Mouse (Mus musculus): ENCODE measurements around the gene Flvcr1.

The Flvcr1 gene

GRCm38 (mm10) chr1:191026021-191026713 lies at the start of gene Flvcr1:
Gene Flvcr1, minus strand, starts transcription at chr1:191026158.
- DNase-seq (ENCODE audit: low spot score in 2 of 2): peak; percentile 94 to 98

- DNase-seq (ENCODE audit: low spot score in 2 of 2): peak in 1 of 2 experiments; percentile 35
Measured at GRCm38 (mm10) chr1:191075199-191075883, 49.4 kb upstream of the Flvcr1 start.

- DNase-seq (ENCODE audit: low spot score in 2 of 2): no peak
Measured at GRCm38 (mm10) chr1:191073486-191073885, 47.5 kb upstream of the Flvcr1 start.

- DNase-seq (ENCODE audit: low spot score in 2 of 2): no peak
Measured at GRCm38 (mm10) chr1:191073001-191073400, 47.0 kb upstream of the Flvcr1 start.

- no peak for DNase-seq (ENCODE audit: low spot score in 2 of 2)
Measured at GRCm38 (mm10) chr1:191072329-191072913, 46.5 kb upstream of the Flvcr1 start.

- no peak for DNase-seq (ENCODE audit: low spot score in 2 of 2)
Measured at GRCm38 (mm10) chr1:191071613-191072012, 45.7 kb upstream of the Flvcr1 start.

GRCm38 (mm10) chr1:191070259-191070658 lies 44.3 kb upstream of the Flvcr1 start:
- no peak for DNase-seq (ENCODE audit: low spot score in 2 of 2)

GRCm38 (mm10) chr1:191068377-191068776 lies 42.4 kb upstream of the Flvcr1 start:
- DNase-seq (ENCODE audit: low spot score in 2 of 2): no peak

- DNase-seq (ENCODE audit: low spot score in 2 of 2): no peak
Measured at GRCm38 (mm10) chr1:191065188-191065587, 39.2 kb upstream of the Flvcr1 start.

GRCm38 (mm10) chr1:191064535-191064934 lies 38.6 kb upstream of the Flvcr1 start:
- DNase-seq (ENCODE audit: low spot score in 2 of 2): no peak

GRCm38 (mm10) chr1:191063700-191064099 lies 37.7 kb upstream of the Flvcr1 start:
- no peak for DNase-seq (ENCODE audit: low spot score in 2 of 2)

- peak; percentile 89 to 94 for DNase-seq (ENCODE audit: low spot score in 2 of 2)
Measured at GRCm38 (mm10) chr1:191062781-191063485, 37.0 kb upstream of the Flvcr1 start, which contains the start of the genes Tatdn3 and Nsl1. Gene Tatdn3, minus strand, starts transcription at chr1:191062932. Gene Nsl1, plus strand, starts transcription at chr1:191063012.

GRCm38 (mm10) chr1:191062241-191062780 lies 36.4 kb upstream of the Flvcr1 start:
- DNase-seq (ENCODE audit: low spot score in 2 of 2): no peak

- no peak for DNase-seq (ENCODE audit: low spot score in 2 of 2)
Measured at GRCm38 (mm10) chr1:191057461-191057860, 31.5 kb upstream of the Flvcr1 start.

- no peak for DNase-seq (ENCODE audit: low spot score in 2 of 2)
Measured at GRCm38 (mm10) chr1:191055533-191055873, 29.5 kb upstream of the Flvcr1 start.

GRCm38 (mm10) chr1:191054870-191055532 lies 29.0 kb upstream of the Flvcr1 start:
- no peak for DNase-seq (ENCODE audit: low spot score in 2 of 2)

- no peak for DNase-seq (ENCODE audit: low spot score in 2 of 2)
Measured at GRCm38 (mm10) chr1:191053555-191053954, 27.6 kb upstream of the Flvcr1 start.

- DNase-seq (ENCODE audit: low spot score in 2 of 2): no peak
Measured at GRCm38 (mm10) chr1:191046231-191046824, 20.4 kb upstream of the Flvcr1 start.

GRCm38 (mm10) chr1:191045264-191045663 lies 19.3 kb upstream of the Flvcr1 start:
- no peak for DNase-seq (ENCODE audit: low spot score in 2 of 2)

GRCm38 (mm10) chr1:191042688-191043087 lies 16.7 kb upstream of the Flvcr1 start:
- no peak for DNase-seq (ENCODE audit: low spot score in 2 of 2)

- no peak for DNase-seq (ENCODE audit: low spot score in 2 of 2)
Measured at GRCm38 (mm10) chr1:191042106-191042505, 16.1 kb upstream of the Flvcr1 start.
